ENCODE assay signal across 21 mouse cellular contexts in the genomic region with DNA sequence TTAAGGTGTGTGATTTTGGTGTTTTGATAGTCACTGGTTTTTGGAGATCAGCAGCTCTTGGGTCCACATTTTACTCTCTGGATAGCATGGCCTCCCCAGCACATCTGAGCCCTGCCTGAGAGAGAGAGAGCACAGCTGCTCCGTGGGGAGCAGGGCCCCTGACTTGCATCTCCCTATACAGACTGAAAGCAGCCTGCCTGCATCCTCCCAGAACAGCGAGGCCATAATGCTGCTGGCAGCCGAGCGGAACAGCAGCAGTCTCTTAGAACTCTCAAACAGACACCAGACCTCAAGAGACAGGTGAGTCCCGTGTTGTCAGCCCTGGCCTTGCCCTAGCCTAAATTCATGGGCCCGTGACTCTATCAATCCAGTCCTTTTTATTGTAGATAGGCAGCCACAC. TPM values are rescaled to one million over a fixed set of nuclear protein-coding genes. Genes with fewer than 3 reads are reported as not detected.
DNase-seq lines count a peak whose midpoint lies in the region; ATAC-seq and TF ChIP-seq lines count a peak whose summit lies in the region.
"Had no signal": no experiment of that assay in that cellular context is flagged by ENCODE, and none has a peak within 500 bp of the region (broad histone marks: within the 10 kb centered on the region; RNA-seq: fewer than 3 reads in every experiment).

No protein-coding gene starts in this region.

- H3K4me2 ChIP-seq in kidney, embryonic 16.5 days (replicated peaks; ENCODE audit: low read depth, low read length): no peak overlapping the region
- no peak overlapping the region for H3K4me2 ChIP-seq in liver, embryonic 11.5 days
- H3K4me2 ChIP-seq in neural tube, embryonic 13.5 days: no peak overlapping the region
- H3K4me2 ChIP-seq in neural tube, embryonic 15.5 days: no peak overlapping the region
- peak overlapping the region; percentile 0 for H3K4me2 ChIP-seq in myocyte (ENCODE audit: low read depth)
- H3K4me2 ChIP-seq: forebrain, embryonic 13.5 days; heart, embryonic 12.5 days had no signal

- ATAC-seq in kidney, embryonic 16.5 days (ENCODE audit: low FRiP score, low TSS enrichment): peak; percentile 42; the same call in 1 of the 2 replicates
- no peak for ATAC-seq in liver, embryonic 11.5 days (replicated peaks; ENCODE audit: low FRiP score)
- ATAC-seq in neural tube, embryonic 13.5 days (ENCODE audit: low read depth): no peak
- no peak for ATAC-seq in neural tube, embryonic 15.5 days (ENCODE audit: low FRiP score)
- ATAC-seq: forebrain, embryonic 13.5 days; Patski had no signal

- no peaks in the 10 kb centered on the region for H3K9me3 ChIP-seq in kidney, embryonic 16.5 days (ENCODE audit: low read length)
- no peaks in the 10 kb centered on the region for H3K9me3 ChIP-seq in liver, embryonic 11.5 days (ENCODE audit: control insufficient read depth, low read length)
- no peaks in the 10 kb centered on the region for H3K9me3 ChIP-seq in neural tube, embryonic 13.5 days
- H3K9me3 ChIP-seq in neural tube, embryonic 15.5 days (replicated peaks): no peaks in the 10 kb centered on the region
- H3K9me3 ChIP-seq: forebrain, embryonic 13.5 days; heart, embryonic 12.5 days; hindbrain, embryonic 10.5 days had no signal

- no peak overlapping the region for H3K9ac ChIP-seq in kidney, embryonic 16.5 days (replicated peaks; ENCODE audit: low read length)
- 0 out of 2 replicates have a peak overlapping the region, but pooled peaks have one; percentile 12 for H3K9ac ChIP-seq in liver, embryonic 11.5 days (ENCODE audit: low read depth, low read length)
- peak overlapping the region; percentile 38; the same call in 1 of the 2 replicates for H3K9ac ChIP-seq in neural tube, embryonic 13.5 days
- no peak overlapping the region for H3K9ac ChIP-seq in neural tube, embryonic 15.5 days (replicated peaks)
- H3K9ac ChIP-seq: forebrain, embryonic 13.5 days; heart, embryonic 12.5 days had no signal

- no peaks in the 10 kb centered on the region for H3K79me2 ChIP-seq in myocyte (ENCODE audit: control insufficient read depth, insufficient read depth)

- 0 out of 2 replicates have a peak overlapping the region, but pooled peaks have one; percentile 7 for H3K27ac ChIP-seq in kidney, embryonic 16.5 days (ENCODE audit: low read length)
- H3K27ac ChIP-seq in liver, embryonic 11.5 days (ENCODE audit: low read depth, low read length): no peak overlapping the region
- H3K27ac ChIP-seq in neural tube, embryonic 13.5 days (replicated peaks): no peak overlapping the region
- H3K27ac ChIP-seq in neural tube, embryonic 15.5 days (replicated peaks): no peak overlapping the region
- H3K27ac ChIP-seq: forebrain, embryonic 13.5 days; gastrocnemius, adult 2 months; hindbrain, embryonic 10.5 days had no signal

- no peaks in the 10 kb centered on the region for H3K27me3 ChIP-seq in kidney, embryonic 16.5 days (ENCODE audit: insufficient read depth, low read length)
- no peaks in the 10 kb centered on the region for H3K27me3 ChIP-seq in liver, embryonic 11.5 days (replicated peaks; ENCODE audit: control insufficient read depth, insufficient read depth, low read length)
- H3K27me3 ChIP-seq in neural tube, embryonic 13.5 days: no peaks in the 10 kb centered on the region; the same call in 1 of the 2 replicates
- H3K27me3 ChIP-seq in neural tube, embryonic 15.5 days (replicated peaks): no peaks in the 10 kb centered on the region
- H3K27me3 ChIP-seq in myocyte (ENCODE audit: control insufficient read depth, insufficient read depth, insufficient read length): no peaks in the 10 kb centered on the region
- H3K27me3 ChIP-seq: CH12.LX; forebrain, embryonic 13.5 days; Patski had no signal

- no peaks in the 10 kb centered on the region for H3K4me1 ChIP-seq in kidney, embryonic 16.5 days (ENCODE audit: insufficient read depth, low read length)
- no peaks in the 10 kb centered on the region for H3K4me1 ChIP-seq in liver, embryonic 11.5 days (replicated peaks; ENCODE audit: control insufficient read depth, insufficient read depth, low read length)
- H3K4me1 ChIP-seq in neural tube, embryonic 13.5 days (replicated peaks): peaks cover 7% of the 10 kb centered on the region
- H3K4me1 ChIP-seq in neural tube, embryonic 15.5 days: peaks cover 4% of the 10 kb centered on the region; the same call in 1 of the 2 replicates
- H3K4me1 ChIP-seq: forebrain, embryonic 13.5 days; heart, embryonic 12.5 days had no signal

- 25% methylated on average over 6 of the region's 6 CpGs for WGBS in kidney, embryonic 16.5 days
- 64% methylated on average over 6 of the region's 6 CpGs for WGBS in liver, embryonic 11.5 days
- 31% methylated on average over 6 of the region's 6 CpGs for WGBS in neural tube, embryonic 13.5 days
- 23% methylated on average over 6 of the region's 6 CpGs for WGBS in neural tube, embryonic 15.5 days

- no peak for TF ChIP-seq POLR2A in myocyte (IDR thresholded peaks at IDR 0.05; ENCODE audit: insufficient read length, low read depth)

- no peaks in the 10 kb centered on the region for H3K36me3 ChIP-seq in kidney, embryonic 16.5 days (ENCODE audit: insufficient read depth, low read length)
- H3K36me3 ChIP-seq in liver, embryonic 11.5 days (ENCODE audit: control insufficient read depth, insufficient read depth, low read length): no peaks in the 10 kb centered on the region; the same call in 1 of the 2 replicates
- H3K36me3 ChIP-seq in neural tube, embryonic 13.5 days: no peaks in the 10 kb centered on the region
- no peaks in the 10 kb centered on the region for H3K36me3 ChIP-seq in neural tube, embryonic 15.5 days
- no peaks in the 10 kb centered on the region for H3K36me3 ChIP-seq in myocyte (ENCODE audit: control insufficient read depth, insufficient read depth)
- H3K36me3 ChIP-seq: heart, embryonic 12.5 days; hindbrain, embryonic 10.5 days had no signal

- DNase-seq in kidney, adult 11 months: no peak
- no peak for DNase-seq in liver, embryonic 11.5 days (ENCODE audit: low spot score)
- no peak for DNase-seq in liver
- DNase-seq in ovary, postnatal 14 days (ENCODE audit: low spot score): no peak
- DNase-seq: cerebellum, adult 11-12 months; cerebellum, adult 9-10 months; cerebellum, postnatal 25 days; gastrocnemius, adult 2 months; gastrocnemius, postnatal 25 days had no signal

- H3K4me3 ChIP-seq in kidney, embryonic 16.5 days (ENCODE audit: low read length): no peak overlapping the region
- no peak overlapping the region for H3K4me3 ChIP-seq in liver, embryonic 11.5 days (ENCODE audit: low read depth, low read length)
- no peak overlapping the region for H3K4me3 ChIP-seq in neural tube, embryonic 13.5 days
- H3K4me3 ChIP-seq in neural tube, embryonic 15.5 days (replicated peaks): no peak overlapping the region
- no peak overlapping the region for H3K4me3 ChIP-seq in myocyte
- H3K4me3 ChIP-seq: forebrain, embryonic 13.5 days; gastrocnemius, adult 2 months; heart, embryonic 12.5 days; hindbrain, embryonic 10.5 days had no signal

- no peak overlapping the region for H3ac ChIP-seq in myocyte (ENCODE audit: control insufficient read depth, insufficient read length)

TF ChIP-seq in myocyte, 11 proteins besides CTCF, POLR2A, EP300 and RAD21:
- TF ChIP-seq SRF (IDR thresholded peaks at IDR 0.05; ENCODE audit: control insufficient read depth, insufficient read length, low read depth): no peak
- TF ChIP-seq MAX (IDR thresholded peaks at IDR 0.05; ENCODE audit: low read depth): no peak
- no peak for TF ChIP-seq CEBPB (IDR thresholded peaks at IDR 0.05; ENCODE audit: insufficient read depth, poor library complexity, severe bottlenecking)
- TF ChIP-seq TCF12 (IDR thresholded peaks at IDR 0.05; ENCODE audit: insufficient read depth, poor library complexity, severe bottlenecking): no peak
- no peak for TF ChIP-seq POLR2AphosphoS2 (IDR thresholded peaks at IDR 0.05; ENCODE audit: insufficient read length, low read depth)

RNA-seq across cellular contexts. Expression of a gene that starts 8.1 kb away (rescaled TPM):
- 0.26 and 0.39 TPM in 2 replicates for polyA plus RNA-seq in kidney, embryonic 16.5 days (2015; fragmentation: Nextera tagmentation; extraction: Ambion mirVana)
- polyA plus RNA-seq in liver, embryonic 11.5 days (2014; fragmentation: Nextera tagmentation; extraction: Ambion mirVana): 0.47 and 0.58 TPM in 2 replicates
- polyA plus RNA-seq in neural tube, embryonic 13.5 days (2015; fragmentation: Nextera tagmentation; extraction: Ambion mirVana): 0.43 and 0.63 TPM in 2 replicates
- polyA plus RNA-seq in neural tube, embryonic 15.5 days (2015; fragmentation: Nextera tagmentation; extraction: Ambion mirVana): 0.26 and 0.46 TPM in 2 replicates
- 0.47 TPM for polyA plus RNA-seq in myocyte (2012; fragmentation: generic; extraction: Trizol)

RNA-seq across cellular contexts. Expression of a gene that starts 15.2 kb away (rescaled TPM):
- 34.9 TPM in 2 replicates for polyA plus RNA-seq in kidney, embryonic 16.5 days (2015; fragmentation: Nextera tagmentation; extraction: Ambion mirVana)
- 34.2 and 35.3 TPM in 2 replicates for polyA plus RNA-seq in liver, embryonic 11.5 days (2014; fragmentation: Nextera tagmentation; extraction: Ambion mirVana)
- 34.6 and 36.6 TPM in 2 replicates for polyA plus RNA-seq in neural tube, embryonic 13.5 days (2015; fragmentation: Nextera tagmentation; extraction: Ambion mirVana)
- 28.4 and 29.0 TPM in 2 replicates for polyA plus RNA-seq in neural tube, embryonic 15.5 days (2015; fragmentation: Nextera tagmentation; extraction: Ambion mirVana)
- polyA plus RNA-seq in myocyte (2012; fragmentation: generic; extraction: Trizol): 15.5 TPM

RNA-seq across cellular contexts. Expression of a gene that starts 31.5 kb away (rescaled TPM):
- polyA plus RNA-seq in kidney, embryonic 16.5 days (2015; fragmentation: Nextera tagmentation; extraction: Ambion mirVana): 0.12 and 0.26 TPM in 2 replicates
- polyA plus RNA-seq in liver, embryonic 11.5 days (2014; fragmentation: Nextera tagmentation; extraction: Ambion mirVana): 0.25 TPM in 1 of 2 replicates, not detected in the other
- not detected in 2 replicates for polyA plus RNA-seq in neural tube, embryonic 13.5 days (2015; fragmentation: Nextera tagmentation; extraction: Ambion mirVana)
- polyA plus RNA-seq in neural tube, embryonic 15.5 days (2015; fragmentation: Nextera tagmentation; extraction: Ambion mirVana): 0.20 TPM in 1 of 2 replicates, not detected in the other
- polyA plus RNA-seq in myocyte (2012; fragmentation: generic; extraction: Trizol): 0.47 TPM
- polyA plus RNA-seq: activated CD4-positive, CD25-positive, alpha-beta regulatory T cell, adult 4 months; cortical plate, adult 2 months; forebrain, embryonic 13.5 days; heart, embryonic 16.5 days had no signal

Comparison
In these comparisons a context has a peak if more than half of its experiments do, and no peak if none do; other contexts are left out.
1. H3K9ac ChIP-seq: peak in liver, embryonic 11.5 days (single experiment) and neural tube, embryonic 13.5 days (single experiment); none in kidney, embryonic 16.5 days (single experiment) and neural tube, embryonic 15.5 days (single experiment).